Mouse (Mus musculus) hindbrain, postnatal 0 days (tissue): Measurements from ENCODE around the gene Pigu. TPM values are rescaled to one million over a fixed set of nuclear protein-coding genes. Genes with fewer than 3 reads are reported as not detected.
A peak's percentile ranks its signal among the peaks of the same experiment; 100 is the strongest.

Experiments used
- ATAC-seq: fragments of 200-750 bp; cut with Nextera tagmentation; 2 replicates; pipeline ENCODE4 v1.8.0; 2017; ENCODE audit warnings: mild to moderate bottlenecking, moderate TSS enrichment, moderate library complexity
- DNase-seq: peaks from one replicate; pipeline ENCODE4 v3.0.0-alpha.2; 2015; ENCODE audit warnings: low spot score
- H3K27ac ChIP-seq: fragments of 300-500 bp; sonication (generic); 2 replicates; pipeline ENCODE4 v1.5.1; 2014; ENCODE audit warnings: mild to moderate bottlenecking
- H3K27me3 ChIP-seq: fragments of 300-500 bp; sonication (generic); 2 replicates; pipeline ENCODE4 v1.6.1; 2014; ENCODE audit warnings: low read length, mixed read lengths; ENCODE audit not compliant: insufficient read depth
- H3K36me3 ChIP-seq: fragments of 300-500 bp; sonication (generic); 2 replicates; pipeline ENCODE4 v1.6.1; 2014; ENCODE audit warnings: low read length, mixed read lengths; ENCODE audit not compliant: insufficient read depth
- H3K4me1 ChIP-seq: fragments of 300-500 bp; sonication (generic); 2 replicates; pipeline ENCODE4 v1.6.1; 2014; ENCODE audit warnings: antibody characterized with exemption, low read length, mixed read lengths; ENCODE audit not compliant: insufficient read depth
- H3K4me2 ChIP-seq: fragments of 300-500 bp; sonication (generic); 2 replicates; pipeline ENCODE4 v1.6.1; 2014; ENCODE audit warnings: low read depth, mild to moderate bottlenecking, low read length, moderate library complexity, mixed read lengths
- H3K4me3 ChIP-seq: fragments of 300-500 bp; sonication (generic); 2 replicates; pipeline ENCODE4 v1.5.1; 2014; ENCODE audit warnings: low read length
- H3K9ac ChIP-seq: fragments of 300-500 bp; sonication (generic); replicated peaks from 2 replicates; pipeline ENCODE4 v1.6.1; 2014; ENCODE audit warnings: mild to moderate bottlenecking, low read length, moderate library complexity, mixed read lengths
- H3K9me3 ChIP-seq: fragments of 300-500 bp; sonication (generic); 2 replicates; pipeline ENCODE4 v1.6.1; 2016; ENCODE audit warnings: low read length, mixed read lengths
- CTCF ChIP-seq: IDR thresholded peaks from 2 replicates; pipeline ENCODE4 v1.5.1; 2016; ENCODE audit warnings: antibody characterized with exemption, control low read depth, low read depth
- WGBS: fragments of 180-500 bp; shearing (Covaris S2); extraction: QIAGEN DNeasy Blood & Tissue Kit; methylation state at CpG from one replicate; pipeline ENCODE4 v1.1.7; 2014; 5-methylcytosine and 5-hydroxymethylcytosine counted together
- polyA plus RNA-seq: library from polyadenylated mRNA; unstranded; fragments of >200 nt; fragmentation: Nextera tagmentation; extraction: Ambion mirVana; gene quantifications from 2 replicates; pipeline ENCODE4 v1.2.1, GENCODE M21; 2015
- total RNA-seq: library from RNA; depleted of rRNA; stranded (reverse); fragments of >200 nt; gene quantifications from 2 replicates; pipeline ENCODE4 v1.2.3, GENCODE M21; 2014; rRNA removed

Pigu gene
- 42.7 and 49.7 TPM in 2 replicates for total RNA-seq
- polyA plus RNA-seq, result 53.3 and 53.5 TPM in 2 replicates

DNA sequence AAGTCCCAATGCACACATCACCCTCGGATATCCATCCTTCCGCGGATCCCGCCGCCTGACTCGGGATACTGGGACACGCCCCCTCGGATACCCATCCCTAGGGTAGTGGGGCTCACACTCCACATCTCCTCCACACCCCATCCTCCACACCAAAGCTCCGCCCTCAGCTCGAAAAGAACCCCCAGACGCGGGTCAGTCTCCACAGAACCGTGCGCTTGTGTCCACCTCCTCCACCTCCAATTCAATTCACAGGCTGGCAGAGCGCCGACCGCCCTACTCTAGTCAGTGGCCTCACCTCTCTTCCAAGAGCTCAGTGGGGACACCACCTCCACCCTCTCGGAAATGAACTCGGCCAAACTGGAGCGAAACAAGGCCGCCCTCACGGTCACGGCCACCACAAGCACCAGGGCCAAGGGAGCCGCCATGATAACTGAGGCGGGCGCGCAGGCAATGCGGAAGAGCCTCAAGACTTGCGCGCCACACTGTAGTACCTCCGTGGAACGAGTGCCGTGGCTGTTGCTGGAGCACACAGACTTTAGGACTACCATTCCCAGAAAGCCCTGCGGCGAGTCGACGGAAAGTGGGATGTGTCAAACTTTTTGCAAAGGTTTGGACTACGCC is at the start of gene Pigu:
Pigu (minus strand) TSS at position 460 of the 621 bp plus-strand sequence.
- under 1% methylated on average over 38 of the region's 38 CpGs for WGBS
- no peaks in the 10 kb centered on the region for H3K27me3 ChIP-seq
- DNase-seq (peak; percentile 98), ATAC-seq (peak; percentile 99)
- peak within 1 kb of the TSS; percentile 69 for H3K27ac ChIP-seq
- no peak for TF ChIP-seq CTCF
- peak within 1 kb of the TSS; percentile 54 for H3K4me3 ChIP-seq
- no peaks in the 10 kb centered on the region for H3K36me3 ChIP-seq
- peak within 1 kb of the TSS; percentile 70 for H3K4me2 ChIP-seq
- peak within 1 kb of the TSS; percentile 61 for H3K9ac ChIP-seq
- no peaks in the 10 kb centered on the region for H3K4me1 ChIP-seq
- no peaks in the 10 kb centered on the region for H3K9me3 ChIP-seq

GRCm38 (mm10) chr2:155404635-155405034 is 47.4 kb upstream of the Pigu start:
- no peaks in the 10 kb centered on the region for H3K9me3 ChIP-seq
- H3K4me2 ChIP-seq, result no peak overlapping the region
- no peak overlapping the region for H3K4me3 ChIP-seq
- TF ChIP-seq CTCF, result no peak
- no peak overlapping the region for H3K9ac ChIP-seq
- H3K27ac ChIP-seq, result no peak overlapping the region
- H3K4me1 ChIP-seq, result no peaks in the 10 kb centered on the region
- ATAC-seq, result no peak
- H3K36me3 ChIP-seq, result peaks cover 50% of the 10 kb centered on the region
- no peaks in the 10 kb centered on the region for H3K27me3 ChIP-seq
- WGBS, result 94% methylated on average over 1 of the region's 1 CpGs
- no peak for DNase-seq

GRCm38 (mm10) chr2:155401926-155402325 is 44.7 kb upstream of the Pigu start:
- Histone ChIP-seq H3K27ac (no peak overlapping the region), H3K4me1 (no peaks in the 10 kb centered on the region), H3K4me2 (no peak overlapping the region), H3K9ac (no peak overlapping the region), H3K4me3 (no peak overlapping the region), H3K36me3 (peaks cover 44% of the 10 kb centered on the region), H3K27me3 (no peaks in the 10 kb centered on the region), H3K9me3 (no peaks in the 10 kb centered on the region)
- TF ChIP-seq CTCF, result no peak
- DNase-seq (no peak), ATAC-seq (no peak)
- 97% methylated on average over 4 of the region's 4 CpGs for WGBS

- H3K4me1 ChIP-seq, result no peaks in the 10 kb centered on the region
These were observed 43.0 kb upstream of the Pigu start for GRCm38 (mm10) chr2:155400276-155400675.

DNA sequence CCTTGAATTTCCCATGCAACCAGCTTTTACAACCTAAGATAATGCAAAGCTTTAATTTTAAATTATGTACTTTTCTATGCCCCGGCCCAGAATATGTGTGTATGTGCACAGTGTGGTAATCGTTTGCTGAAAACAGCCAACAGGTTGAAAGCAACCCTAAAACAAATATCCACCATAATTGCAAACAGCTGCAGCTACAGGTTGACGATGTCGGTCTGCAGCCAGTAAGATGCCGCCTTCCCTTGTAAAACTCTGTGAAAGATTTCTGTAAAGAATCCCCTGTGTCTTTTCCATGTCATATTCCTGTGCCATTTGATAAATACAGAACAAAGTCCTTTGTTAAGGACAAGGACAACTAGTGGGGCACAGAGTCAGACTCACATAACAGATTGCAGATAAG is 37.4 kb upstream of the Pigu start:
- Histone ChIP-seq H3K4me1 (no peaks in the 10 kb centered on the region), H3K9ac (no peak overlapping the region), H3K27me3 (no peaks in the 10 kb centered on the region), H3K4me3 (no peak overlapping the region), H3K36me3 (peaks cover 18% of the 10 kb centered on the region; the same call in 1 of the 2 replicates), H3K4me2 (no peak overlapping the region), H3K9me3 (no peaks in the 10 kb centered on the region), H3K27ac (no peak overlapping the region)
- DNase-seq (no peak), ATAC-seq (no peak)
- no peak for TF ChIP-seq CTCF
- 93% methylated on average over 5 of the region's 5 CpGs for WGBS

More at GRCm38 (mm10) chr2:155400276-155400675, 43.0 kb upstream of the Pigu start:
- no peaks in the 10 kb centered on the region for H3K27me3 ChIP-seq
- ATAC-seq, result no peak
- H3K4me2 ChIP-seq, result no peak overlapping the region
- no peak overlapping the region for H3K4me3 ChIP-seq
- no peak overlapping the region for H3K9ac ChIP-seq
- H3K36me3 ChIP-seq, result peaks cover 37% of the 10 kb centered on the region; the same call in 1 of the 2 replicates
- no peak overlapping the region for H3K27ac ChIP-seq
- DNase-seq, result no peak
- H3K9me3 ChIP-seq, result no peaks in the 10 kb centered on the region
- no peak for TF ChIP-seq CTCF

DNA sequence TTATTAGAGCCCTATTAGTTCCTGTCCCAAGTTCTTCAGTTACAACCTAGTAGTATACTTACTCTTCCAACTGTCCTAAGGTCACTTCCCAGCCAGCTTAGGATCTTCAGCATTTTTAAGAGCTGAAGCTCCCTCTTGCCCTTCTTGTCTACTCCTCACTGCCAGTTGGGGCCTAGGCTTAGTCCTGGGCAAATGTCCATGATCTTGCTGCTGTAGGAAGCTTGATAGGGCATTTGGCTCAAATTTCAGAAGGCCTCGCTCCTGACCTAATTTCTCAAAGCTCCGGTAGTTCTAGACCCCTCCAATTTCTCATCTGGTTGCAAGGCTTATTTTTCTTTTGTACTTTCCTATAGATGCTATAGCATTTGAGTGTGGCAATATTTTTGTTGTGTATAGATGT is 31.3 kb upstream of the Pigu start:
- Histone ChIP-seq H3K36me3 (peaks cover 28% of the 10 kb centered on the region), H3K27ac (no peak overlapping the region), H3K4me2 (no peak overlapping the region), H3K9me3 (no peaks in the 10 kb centered on the region), H3K4me3 (no peak overlapping the region), H3K4me1 (0 out of 2 replicates have a peak, but pooled peaks cover 1% of the 10 kb centered on the region), H3K9ac (no peak overlapping the region), H3K27me3 (no peaks in the 10 kb centered on the region)
- ATAC-seq (no peak), DNase-seq (no peak)
- TF ChIP-seq CTCF, result no peak
- WGBS, result 90% methylated on average over 2 of the region's 2 CpGs

- whole genome bisulfite sequencing, result 62% methylated on average over 4 of the region's 4 CpGs
- Histone ChIP-seq H3K4me3 (no peak overlapping the region), H3K9me3 (no peaks in the 10 kb centered on the region), H3K4me2 (no peak overlapping the region), H3K27ac (0 out of 2 replicates have a peak overlapping the region, but pooled peaks have one; percentile 32), H3K4me1 (peaks cover 14% of the 10 kb centered on the region), H3K36me3 (peaks cover 28% of the 10 kb centered on the region), H3K9ac (no peak overlapping the region), H3K27me3 (no peaks in the 10 kb centered on the region)
- no peak for TF ChIP-seq CTCF
- no peak for DNase-seq
- no peak for ATAC-seq
These were observed 29.8 kb upstream of the Pigu start for GRCm38 (mm10) chr2:155387052-155387451.
